Mouse (Mus musculus) CH12.LX (cell line): ENCODE data around the gene Rxfp1. TPM values are rescaled to one million over a fixed set of nuclear protein-coding genes. Genes with fewer than 3 reads are reported as not detected.

Source experiments
- DNase-seq: peaks from one replicate; pipeline ENCODE4 v3.0.0-alpha.2; 2013; ENCODE audit errors: extremely low read depth
- H3K27ac ChIP-seq: 2 replicates; pipeline ENCODE4 v1.5.1; 2012; ENCODE audit warnings: low read depth, mild to moderate bottlenecking, control low read depth, moderate library complexity; ENCODE audit not compliant: insufficient read depth
- H3K27me3 ChIP-seq: replicated peaks from 2 replicates; pipeline ENCODE3; 2012; ENCODE audit warnings: inconsistent platforms
- H3K36me3 ChIP-seq, 2 experiments: replicated peaks in 1 of 2; 2 replicates each; pipeline versions ENCODE3 to v1.6.1; 2012; ENCODE audit warnings: inconsistent platforms in 1 of 2, low read length in 1 of 2, mild to moderate bottlenecking in 1 of 2, mixed read lengths in 1 of 2, moderate library complexity in 1 of 2; ENCODE audit not compliant: control insufficient read depth in 1 of 2, insufficient read depth in 1 of 2
- H3K4me1 ChIP-seq, 2 experiments: 2 replicates each; pipeline ENCODE4 v1.6.1; 2012; ENCODE audit warnings: inconsistent platforms in 1 of 2, moderate library complexity in 1 of 2; ENCODE audit not compliant: insufficient read depth in 2 of 2, control insufficient read depth in 1 of 2
- H3K4me2 ChIP-seq: 2 replicates; pipeline ENCODE4 v1.6.1; 2012; ENCODE audit warnings: low read depth, mild to moderate bottlenecking, control low read depth; ENCODE audit not compliant: poor library complexity, insufficient read depth, severe bottlenecking
- H3K4me3 ChIP-seq, 3 experiments: fragments of 150-350 bp in 1 of 3; sonication (generic) in 1 of 3; replicated peaks in 1 of 3; 2 replicates each; pipeline versions ENCODE3 to v1.5.1; 2011 to 2012; ENCODE audit warnings: low read depth in 2 of 3, low read length in 2 of 3, mild to moderate bottlenecking in 2 of 3, moderate library complexity in 2 of 3, control low read depth in 1 of 3, improper control_type of control experiment in 1 of 3, inconsistent platforms in 1 of 3, mixed read lengths in 1 of 3; ENCODE audit not compliant: poor library complexity in 1 of 3
- H3K79me2 ChIP-seq: replicated peaks from 2 replicates; pipeline ENCODE4 v1.6.1; 2012; ENCODE audit warnings: mild to moderate bottlenecking, moderate library complexity; ENCODE audit not compliant: control insufficient read depth, poor library complexity, insufficient read depth, severe bottlenecking; ENCODE audit errors: extremely low read depth
- H3K9ac ChIP-seq: 2 replicates; pipeline ENCODE4 v1.6.1; 2012; ENCODE audit warnings: low read depth, mild to moderate bottlenecking, control low read depth, moderate library complexity; ENCODE audit not compliant: insufficient read depth
- H3K9me3 ChIP-seq: replicated peaks from 2 replicates; pipeline ENCODE3; 2012; ENCODE audit warnings: low read length, inconsistent platforms, mixed read lengths
- ETS1 ChIP-seq: conservative IDR thresholded peaks from 2 replicates; pipeline ENCODE4 v1.6.1; 2012; ENCODE audit warnings: low read depth, mild to moderate bottlenecking, inconsistent platforms, low read length, improper control_type of control experiment, moderate library complexity
- HCFC1 ChIP-seq: IDR thresholded peaks from 2 replicates; pipeline ENCODE4 v1.6.1; 2012; ENCODE audit warnings: low read depth, mild to moderate bottlenecking, inconsistent platforms, low read length, improper control_type of control experiment
- JUND ChIP-seq: conservative IDR thresholded peaks from 2 replicates; pipeline ENCODE4 v1.6.1; 2011; ENCODE audit warnings: low read depth, low read length, improper control_type of control experiment
- MAFK ChIP-seq: IDR thresholded peaks from 2 replicates; pipeline ENCODE4 v1.6.1; 2011; ENCODE audit warnings: low read length, improper control_type of control experiment; ENCODE audit not compliant: insufficient replicate concordance
- MXI1 ChIP-seq: IDR thresholded peaks from 2 replicates; pipeline ENCODE4 v1.6.1; 2011; ENCODE audit warnings: mild to moderate bottlenecking, low read depth, low read length, improper control_type of control experiment
- POLR2AphosphoS2 ChIP-seq: IDR thresholded peaks from 2 replicates; pipeline ENCODE4 v1.6.1; 2011; ENCODE audit warnings: low read depth, low read length, improper control_type of control experiment
- RCOR1 ChIP-seq: conservative IDR thresholded peaks from 2 replicates; pipeline ENCODE4 v1.6.1; 2012; ENCODE audit warnings: low read depth, mild to moderate bottlenecking, inconsistent platforms, low read length, improper control_type of control experiment
- SMC3 ChIP-seq: IDR thresholded peaks from 2 replicates; pipeline ENCODE4 v1.6.1; 2011; ENCODE audit warnings: low read depth, low read length, improper control_type of control experiment
- TBP ChIP-seq: conservative IDR thresholded peaks from 2 replicates; pipeline ENCODE4 v1.6.1; 2011; ENCODE audit warnings: low read depth, low read length, improper control_type of control experiment
- USF2 ChIP-seq: conservative IDR thresholded peaks from 2 replicates; pipeline ENCODE4 v1.6.1; 2011; ENCODE audit warnings: low read depth, low read length, improper control_type of control experiment
- ZC3H11A ChIP-seq: IDR thresholded peaks from 2 replicates; pipeline ENCODE4 v1.6.1; 2012; ENCODE audit warnings: low read depth, mild to moderate bottlenecking, inconsistent platforms, low read length, improper control_type of control experiment
- ZMIZ1 ChIP-seq: IDR thresholded peaks from 2 replicates; pipeline ENCODE4 v1.6.1; 2012; ENCODE audit warnings: low read depth, mild to moderate bottlenecking, inconsistent platforms, low read length, improper control_type of control experiment
- ZNF384 ChIP-seq: IDR thresholded peaks from 2 replicates; pipeline ENCODE4 v1.6.1; 2012; ENCODE audit warnings: low read depth, low read length, improper control_type of control experiment, inconsistent platforms
- dilution Hi-C: fragments of 300-500 bp; cut with MboI; formaldehyde crosslinking; loops from 2 replicates; pipeline ENCODE4 v1.14.3; 2020; ENCODE audit warnings: low sequenced_read_pairs; ENCODE audit not compliant: extremely low pct_unique_long_range_greater_than_20kb, extremely low pct_ligation_motif_present
- in situ Hi-C: fragments of 300-500 bp; cut with MboI; formaldehyde crosslinking; loops from 3 replicates; pipeline ENCODE4 v1.14.3; 2019; ENCODE audit warnings: low sequenced_read_pairs, low pct_ligation_motif_present, low pct_unique_long_range_greater_than_20kb, mixed read lengths
- polyA plus RNA-seq: library from polyadenylated mRNA; unstranded; fragments of >175 nt; gene quantifications from 2 replicates; pipeline ENCODE4 v1.2.1, GENCODE M21; 2012; ENCODE audit warnings: low read depth; ENCODE audit not compliant: insufficient read length
- total RNA-seq, 2 experiments: library from RNA; depleted of rRNA; stranded (reverse); fragments of 300-350 nt in 1 of 2; fragments of >200 nt in 1 of 2; gene quantifications; 2 replicates each; pipeline ENCODE4 v1.2.3; 2012 to 2014

Rxfp1 gene
- total and polyA plus RNA-seq, 3 experiments, result 0.08 to 0.87 (median 0.68) TPM

DNA sequence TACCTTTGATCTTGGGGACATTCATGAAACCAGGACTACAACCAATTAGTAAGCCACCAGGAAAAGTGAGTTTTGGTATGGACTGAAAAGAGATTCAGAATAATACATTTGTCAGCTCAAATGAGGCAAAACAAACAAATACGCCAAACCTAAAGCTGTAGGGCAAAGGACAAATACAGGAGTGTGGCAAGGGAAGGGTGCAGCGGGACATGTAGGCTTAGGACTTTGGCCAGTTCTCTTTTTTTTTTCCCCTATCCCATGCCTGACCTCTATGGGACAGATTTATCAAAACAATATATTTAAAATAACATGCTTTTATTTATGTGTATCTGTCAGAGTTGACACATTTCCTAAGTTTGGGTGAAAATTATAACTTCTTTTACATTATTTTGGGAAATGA is 127.8 kb downstream of the Rxfp1 start:
- H3K36me3 ChIP-seq, result peaks cover 30 to 58% of the 10 kb centered on the region in 2 experiments

DNA sequence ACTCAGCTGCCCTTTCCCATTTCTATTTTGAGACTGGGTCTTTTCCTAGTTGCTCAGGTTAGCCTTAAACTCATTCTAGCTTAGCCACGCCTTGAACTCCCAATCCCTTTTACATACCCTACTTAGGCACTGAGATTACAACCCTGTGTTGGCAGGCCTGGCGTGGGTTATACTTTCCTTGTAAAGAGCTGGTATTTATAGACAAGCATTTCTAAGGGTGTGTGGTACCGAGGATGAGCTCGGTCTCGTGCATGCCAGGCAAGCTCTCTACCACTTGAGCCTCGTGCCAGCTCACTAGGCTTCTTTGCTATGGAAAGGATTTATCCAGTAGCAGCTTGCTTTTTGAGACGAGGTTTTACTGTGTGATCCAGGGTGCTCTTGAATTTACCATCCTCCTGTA is 142.2 kb downstream of the Rxfp1 start:
- H3K27me3 ChIP-seq, result no peaks in the 10 kb centered on the region
- H3K9ac ChIP-seq, result no peak overlapping the region
- peaks cover 46 to 71% of the 10 kb centered on the region in 2 experiments for H3K36me3 ChIP-seq
- H3K79me2 ChIP-seq, result peaks cover 44% of the 10 kb centered on the region
- in situ Hi-C loops (loop anchor here (25.0 kb wide), 1 partner anchor 633 kb away; no protein-coding TSS in a partner anchor), dilution Hi-C loops (loop anchor here (25.0 kb wide), 1 partner anchor 383 kb away; no protein-coding TSS in a partner anchor)
- no peak overlapping the region for H3K4me3 ChIP-seq
- no peak overlapping the region for H3K4me2 ChIP-seq
- TF ChIP-seq JUND, result no peak
- TF ChIP-seq POLR2AphosphoS2, result no peak
- no peak for TF ChIP-seq ZNF384
- no peak for TF ChIP-seq USF2
- TF ChIP-seq TBP, result no peak
- no peak for TF ChIP-seq MXI1
- TF ChIP-seq RCOR1, result no peak
- no peak for TF ChIP-seq SMC3
- no peak for TF ChIP-seq ETS1
- no peak for TF ChIP-seq HCFC1
- no peak for TF ChIP-seq ZMIZ1
- no peak for DNase-seq
- H3K4me1 ChIP-seq, result peaks cover 2 to 15% of the 10 kb centered on the region in 2 experiments; a peak in 3 of 4 replicates
- H3K9me3 ChIP-seq, result no peaks in the 10 kb centered on the region
- no peak overlapping the region for H3K27ac ChIP-seq

More for the DNA sequence above, 127.8 kb downstream of the Rxfp1 start:
- in situ Hi-C loops, result no loop called here
- no peak overlapping the region for H3K4me2 ChIP-seq
- no peaks in the 10 kb centered on the region for H3K4me1 ChIP-seq
- H3K79me2 ChIP-seq, result no peaks in the 10 kb centered on the region
- no peak for TF ChIP-seq MAFK
- no peak for TF ChIP-seq ZC3H11A
- H3K27me3 ChIP-seq, result no peaks in the 10 kb centered on the region
- H3K27ac ChIP-seq, result no peak overlapping the region
- H3K4me3 ChIP-seq, result no peak overlapping the region
- dilution Hi-C loops, result no loop called here
- H3K9me3 ChIP-seq, result peaks cover 6% of the 10 kb centered on the region
- DNase-seq, result no peak
- H3K9ac ChIP-seq, result no peak overlapping the region
